Mouse (Mus musculus) C2C12 (cell line): Measurements from ENCODE around the gene Ces3b. TPM values are rescaled to one million over a fixed set of nuclear protein-coding genes. Genes with fewer than 3 reads are reported as not detected.

ENCODE experiments used
- H3K27me3 ChIP-seq: one replicate; pipeline ENCODE4 v1.6.1; 2011; ENCODE audit not compliant: control insufficient read depth, insufficient read depth, insufficient read length
- H3K36me3 ChIP-seq: one replicate; pipeline ENCODE4 v1.6.1; 2011; ENCODE audit not compliant: control insufficient read depth, insufficient read depth
- H3K4me3 ChIP-seq: one replicate; pipeline ENCODE4 v1.5.1; 2011; ENCODE audit warnings: mild to moderate bottlenecking, control low read depth; ENCODE audit not compliant: poor library complexity, insufficient read depth, severe bottlenecking
- H3K79me2 ChIP-seq: one replicate; pipeline ENCODE4 v1.6.1; 2011; ENCODE audit not compliant: control insufficient read depth, insufficient read depth
- H3K79me3 ChIP-seq: one replicate; pipeline ENCODE4 v1.6.1; 2011; ENCODE audit warnings: low read depth, control low read depth
- H3ac ChIP-seq: one replicate; pipeline ENCODE3; 2011; ENCODE audit warnings: low read depth; ENCODE audit not compliant: control insufficient read depth, insufficient read length
- CEBPB ChIP-seq: IDR thresholded peaks from one replicate; pipeline ENCODE4 v1.6.1; 2011; ENCODE audit warnings: low read depth, mild to moderate bottlenecking, control low read depth, moderate library complexity
- CTCF ChIP-seq: IDR thresholded peaks from one replicate; pipeline ENCODE4 v1.5.1; 2011; ENCODE audit not compliant: control insufficient read depth, insufficient read depth, insufficient read length
- FOSL1 ChIP-seq: IDR thresholded peaks from one replicate; pipeline ENCODE4 v1.8.0; 2011; ENCODE audit warnings: mild to moderate bottlenecking, low read length; ENCODE audit not compliant: poor library complexity, insufficient read depth, severe bottlenecking
- MAX ChIP-seq: IDR thresholded peaks from one replicate; pipeline ENCODE4 v1.6.1; 2011; ENCODE audit warnings: mild to moderate bottlenecking, control low read depth
- MYOD1 ChIP-seq: IDR thresholded peaks from one replicate; pipeline ENCODE4 v1.6.1; 2011; ENCODE audit warnings: low read depth; ENCODE audit not compliant: control insufficient read depth, insufficient read length
- MYOG ChIP-seq: IDR thresholded peaks from one replicate; pipeline ENCODE4 v1.6.1; 2011; ENCODE audit not compliant: control insufficient read depth, insufficient read length; ENCODE audit errors: extremely low read depth
- USF1 ChIP-seq: IDR thresholded peaks from one replicate; pipeline ENCODE4 v1.6.1; 2011; ENCODE audit warnings: low read depth, mild to moderate bottlenecking, control low read depth, moderate library complexity
- polyA plus RNA-seq: library from polyadenylated mRNA; unstranded; fragments of >200 nt; fragmentation: generic; extraction: Trizol; gene quantifications from one replicate; pipeline ENCODE4 v1.2.1, GENCODE M21; 2012; ENCODE audit warnings: missing spikeins

Gene Ces3b
- polyA plus RNA-seq, 1 experiment, result not detected

DNA sequence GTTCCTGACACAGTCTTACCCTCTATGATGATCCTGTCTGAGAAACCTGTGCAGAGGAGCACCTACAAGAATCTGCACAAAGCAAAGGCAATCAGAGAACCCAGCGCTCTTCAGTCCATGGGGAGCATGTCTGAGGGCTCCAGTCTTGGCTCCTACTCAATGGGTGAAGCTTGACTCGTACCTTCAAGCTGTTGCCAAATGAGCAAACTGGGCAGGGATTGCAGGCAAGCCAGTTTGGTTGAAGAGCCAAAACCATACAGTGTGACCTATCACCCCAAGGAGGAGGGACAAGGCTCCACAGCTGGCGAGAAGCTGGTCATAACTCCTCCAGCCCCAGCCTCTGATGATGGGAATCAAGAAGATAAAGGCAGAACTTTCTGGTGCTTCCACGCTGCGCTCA lies 48.0 kb downstream of the Ces3b start, which contains the start of gene Ces4a:
Gene Ces4a, plus strand, starts transcription at position 292 of the 400 bp plus-strand sequence.
- H3K4me3 ChIP-seq, result no peak within 1 kb of the TSS
- TF ChIP-seq FOSL1 (no peak), MYOG (no peak), CTCF (no peak), USF1 (no peak), MAX (no peak), CEBPB (no peak), MYOD1 (no peak)
- no peaks in the 10 kb centered on the region for H3K79me3 ChIP-seq
- no peak within 1 kb of the TSS for H3ac ChIP-seq
- peaks cover 7% of the 10 kb centered on the region for H3K27me3 ChIP-seq
- no peaks in the 10 kb centered on the region for H3K36me3 ChIP-seq
- H3K79me2 ChIP-seq, result no peaks in the 10 kb centered on the region

DNA sequence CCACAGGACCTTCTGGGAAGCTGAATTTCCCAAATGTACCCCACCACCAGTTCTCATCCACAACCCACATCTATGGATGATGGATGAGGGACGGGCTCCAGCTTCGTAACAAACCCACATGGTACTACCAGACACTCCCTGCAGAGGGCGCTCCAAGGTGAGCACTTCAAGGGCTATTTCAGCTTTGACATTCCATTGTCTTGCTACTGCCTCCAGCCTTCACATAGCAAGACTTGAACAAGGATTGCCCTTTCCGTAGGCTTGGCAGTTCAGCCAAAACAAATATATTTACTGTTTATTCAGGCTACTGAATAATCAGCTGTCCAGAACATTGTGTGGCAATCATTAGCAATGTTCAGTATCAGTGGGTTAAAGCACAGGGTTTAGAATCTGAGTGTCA lies 54.9 kb downstream of the Ces3b start:
- Histone ChIP-seq H3ac (no peak overlapping the region), H3K27me3 (no peaks in the 10 kb centered on the region), H3K36me3 (no peaks in the 10 kb centered on the region), H3K79me3 (no peaks in the 10 kb centered on the region), H3K79me2 (no peaks in the 10 kb centered on the region), H3K4me3 (no peak overlapping the region)
- TF ChIP-seq CEBPB (no peak), CTCF (peak; percentile 77)

DNA sequence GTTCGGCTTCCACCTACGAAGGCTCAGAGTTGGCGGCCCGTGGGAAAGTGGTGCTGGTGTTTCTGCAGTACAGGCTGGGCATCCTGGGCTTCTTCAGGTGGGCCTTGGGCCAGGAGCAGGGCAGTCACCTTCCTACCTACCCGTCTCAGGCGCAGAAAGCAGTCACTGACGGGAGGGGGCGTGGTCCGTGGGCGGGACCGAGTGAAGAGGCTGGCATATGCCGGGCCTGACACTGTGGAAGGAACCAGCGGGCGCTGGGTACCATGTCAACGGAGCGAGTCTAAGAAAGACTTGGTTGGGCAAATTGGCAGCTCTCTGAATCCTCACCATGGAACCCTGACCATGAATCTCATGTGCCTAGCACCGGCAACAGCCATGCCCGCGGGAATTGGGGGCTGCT lies 58.8 kb downstream of the Ces3b start:
- no peaks in the 10 kb centered on the region for H3K79me3 ChIP-seq
- H3K79me2 ChIP-seq, result no peaks in the 10 kb centered on the region
- H3K36me3 ChIP-seq, result no peaks in the 10 kb centered on the region
- TF ChIP-seq MYOG (no peak), USF1 (no peak), MAX (no peak), MYOD1 (no peak), FOSL1 (no peak), CTCF (no peak), CEBPB (no peak)
- no peak overlapping the region for H3K4me3 ChIP-seq
- H3ac ChIP-seq, result no peak overlapping the region
- peaks cover 4% of the 10 kb centered on the region for H3K27me3 ChIP-seq

Other genes starting within 250 kb of the Ces3b start
- gene Ces2c, start 236.7 kb upstream of the Ces3b start, polyA plus RNA-seq, result not detected
- gene Ces2e, start 157.5 kb upstream of the Ces3b start, polyA plus RNA-seq, result 0.08 TPM
- 0.01 TPM for gene Ces2f, start 136.4 kb upstream of the Ces3b start, polyA plus RNA-seq
- gene Ces2g, start 122.0 kb upstream of the Ces3b start, polyA plus RNA-seq, result 0.08 TPM
- gene Ces2h, start 82.9 kb upstream of the Ces3b start, polyA plus RNA-seq, result not detected
- gene Ces3a, start 35.2 kb upstream of the Ces3b start, polyA plus RNA-seq, result not detected
- gene Ces4a, start 48.0 kb downstream of the Ces3b start, polyA plus RNA-seq, result not detected
- gene Cbfb, start 86.9 kb downstream of the Ces3b start, polyA plus RNA-seq, result 39.9 TPM
- gene D230025D16Rik, start 141.4 kb downstream of the Ces3b start, polyA plus RNA-seq, result 11.4 TPM
- gene B3gnt9, start 171.4 kb downstream of the Ces3b start, polyA plus RNA-seq, result 7.6 TPM
- 27.3 TPM for gene Tradd, start 180.9 kb downstream of the Ces3b start, polyA plus RNA-seq
- gene Fbxl8, start 180.9 kb downstream of the Ces3b start, polyA plus RNA-seq, result 7.6 TPM
- gene Hsf4, start 186.0 kb downstream of the Ces3b start, polyA plus RNA-seq, result 3.4 TPM
- 9.8 TPM for gene Nol3, start 192.4 kb downstream of the Ces3b start, polyA plus RNA-seq
- 6.0 TPM for gene 4931428F04Rik, start 206.1 kb downstream of the Ces3b start, polyA plus RNA-seq
- gene Exoc3l, start 212.3 kb downstream of the Ces3b start, polyA plus RNA-seq, result 0.97 TPM
- 59.5 TPM for gene E2f4, start 213.9 kb downstream of the Ces3b start, polyA plus RNA-seq
- 0.50 TPM for gene Elmo3, start 221.8 kb downstream of the Ces3b start, polyA plus RNA-seq
- gene Lrrc29, start 242.5 kb downstream of the Ces3b start, polyA plus RNA-seq, result 0.69 TPM
- gene Tmem208, start 242.6 kb downstream of the Ces3b start, polyA plus RNA-seq, result 122 TPM